Mouse (Mus musculus): ENCODE data around the gene Gm10644. TPM values are rescaled to one million over a fixed set of nuclear protein-coding genes. Genes with fewer than 3 reads are reported as not detected.

The Gm10644 gene
- polyA plus RNA-seq (2012) = not detected in 2 replicates

GRCm38 (mm10) chr8:83955106-83955957, at the start of gene Gm10644, which contains the start of gene Asf1b:
Gene Gm10644, minus strand, starts transcription at chr8:83955205.
Gene Asf1b, plus strand, starts transcription at chr8:83955507.
- Histone ChIP-seq H3K36me3 (ENCODE audit: control insufficient read depth) (peaks cover 28% of the 10 kb centered on the region), H3K4me3 (replicated peaks) (peak within 1 kb of the TSS; percentile 100), H3K27me3 (ENCODE audit: control insufficient read depth) (peaks cover 6% of the 10 kb centered on the region), H3K4me1 (ENCODE audit: control insufficient read depth) (peaks cover 33% of the 10 kb centered on the region), H3K9me3 (ENCODE audit: control insufficient read depth, low read length) (no peaks in the 10 kb centered on the region)
- no peak for TF ChIP-seq GATA1 (IDR thresholded peaks at IDR 0.05; ENCODE audit: low read length)
- no peak for TF ChIP-seq TAL1 (IDR thresholded peaks at IDR 0.05; ENCODE audit: low read length)

DNA sequence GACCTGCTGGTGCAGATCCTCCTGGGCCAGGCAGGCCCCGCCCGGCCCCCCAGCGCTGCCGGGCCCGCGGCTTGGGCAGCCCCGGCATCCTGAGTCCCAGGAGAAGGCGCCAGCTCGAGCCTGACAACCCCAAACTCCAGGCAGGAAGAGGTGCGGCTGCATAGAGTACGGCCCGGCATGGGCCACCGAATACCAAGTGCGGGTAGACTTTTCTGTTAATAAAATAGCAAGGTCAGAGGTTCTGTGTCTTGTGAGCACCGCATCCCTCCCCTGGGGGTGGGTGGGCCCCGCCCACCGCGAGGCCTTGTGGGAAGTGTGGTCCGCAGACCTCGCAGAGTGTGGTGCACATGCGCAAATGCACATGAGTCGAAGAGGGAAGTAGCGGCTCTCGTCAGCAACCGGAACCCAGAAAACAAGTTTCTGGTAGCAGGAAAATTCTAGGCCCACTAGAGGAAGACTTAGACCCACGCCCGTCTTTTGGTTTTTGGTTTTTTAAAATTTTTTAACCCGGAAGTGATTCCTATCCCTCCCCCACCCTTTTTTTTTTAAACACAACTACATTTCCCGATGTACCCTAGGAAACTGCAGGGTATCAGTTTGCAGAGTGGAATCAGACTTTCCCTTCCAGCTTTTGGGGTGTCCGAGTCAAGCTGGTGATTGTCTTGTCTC, 49.7 kb upstream of the Gm10644 start:
- H3K4me1 ChIP-seq (ENCODE audit: control insufficient read depth) = peaks cover 43% of the 10 kb centered on the region
- H3K9me3 ChIP-seq (ENCODE audit: control insufficient read depth, low read length) = peaks cover 4% of the 10 kb centered on the region; the same call in 1 of the 2 replicates
- peak overlapping the region; percentile 65 for H3K4me3 ChIP-seq (replicated peaks)
- peaks cover 48% of the 10 kb centered on the region for H3K36me3 ChIP-seq (ENCODE audit: control insufficient read depth)
- TF ChIP-seq GATA1 (IDR thresholded peaks at IDR 0.05; ENCODE audit: low read length) = no peak
- no peak for TF ChIP-seq TAL1 (IDR thresholded peaks at IDR 0.05; ENCODE audit: low read length)
- H3K27me3 ChIP-seq (ENCODE audit: control insufficient read depth) = peaks cover 12% of the 10 kb centered on the region

GRCm38 (mm10) chr8:84003612-84004246, 48.7 kb upstream of the Gm10644 start:
- Histone ChIP-seq H3K27me3 (ENCODE audit: control insufficient read depth) (peaks cover 5% of the 10 kb centered on the region), H3K4me3 (replicated peaks) (peak overlapping the region; percentile 65), H3K4me1 (ENCODE audit: control insufficient read depth) (peaks cover 53% of the 10 kb centered on the region), H3K9me3 (ENCODE audit: control insufficient read depth, low read length) (peaks cover 4% of the 10 kb centered on the region; the same call in 1 of the 2 replicates), H3K36me3 (ENCODE audit: control insufficient read depth) (peaks cover 57% of the 10 kb centered on the region)
- TF ChIP-seq TAL1 (IDR thresholded peaks at IDR 0.05; ENCODE audit: low read length) (no peak), GATA1 (IDR thresholded peaks at IDR 0.05; ENCODE audit: low read length) (no peak)

DNA sequence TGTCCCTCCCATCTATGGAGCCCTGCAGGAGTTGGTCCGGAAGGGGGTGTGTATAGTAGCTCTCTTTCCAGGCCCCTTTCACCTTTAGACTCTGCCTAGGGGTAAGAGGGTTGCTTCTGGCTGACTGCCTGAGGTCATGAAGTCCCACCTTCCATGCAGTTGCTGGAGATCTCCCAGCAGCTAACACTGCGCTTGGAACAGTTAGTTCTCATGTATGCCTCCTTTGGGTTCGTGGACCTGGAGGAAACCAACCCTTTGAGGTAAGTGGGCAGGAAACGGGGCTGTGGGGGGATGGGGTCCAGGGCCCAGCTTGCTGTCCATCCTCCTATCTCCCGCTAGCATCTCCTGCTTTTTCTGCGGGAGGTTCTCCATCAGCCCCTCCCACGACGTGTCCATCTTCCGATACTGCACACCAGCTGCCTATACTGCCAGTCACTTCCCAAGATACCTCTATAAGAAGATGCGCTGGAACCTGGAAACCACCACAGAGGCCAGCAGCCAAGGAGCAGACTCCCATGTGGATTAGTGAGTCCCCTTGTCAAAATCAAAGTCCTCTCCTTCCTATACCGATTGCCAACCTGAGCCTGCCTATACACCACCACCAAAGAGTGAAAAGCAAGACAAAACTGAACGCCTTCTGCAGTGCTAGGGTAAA, 48.1 kb upstream of the Gm10644 start:
- Histone ChIP-seq H3K9me3 (ENCODE audit: control insufficient read depth, low read length) (peaks cover 4% of the 10 kb centered on the region; the same call in 1 of the 2 replicates), H3K36me3 (ENCODE audit: control insufficient read depth) (peaks cover 61% of the 10 kb centered on the region), H3K4me3 (replicated peaks) (no peak overlapping the region), H3K27me3 (ENCODE audit: control insufficient read depth) (no peaks in the 10 kb centered on the region), H3K4me1 (ENCODE audit: control insufficient read depth) (peaks cover 58% of the 10 kb centered on the region)
- TF ChIP-seq GATA1 (IDR thresholded peaks at IDR 0.05; ENCODE audit: low read length) (no peak), TAL1 (IDR thresholded peaks at IDR 0.05; ENCODE audit: low read length) (no peak)

DNA sequence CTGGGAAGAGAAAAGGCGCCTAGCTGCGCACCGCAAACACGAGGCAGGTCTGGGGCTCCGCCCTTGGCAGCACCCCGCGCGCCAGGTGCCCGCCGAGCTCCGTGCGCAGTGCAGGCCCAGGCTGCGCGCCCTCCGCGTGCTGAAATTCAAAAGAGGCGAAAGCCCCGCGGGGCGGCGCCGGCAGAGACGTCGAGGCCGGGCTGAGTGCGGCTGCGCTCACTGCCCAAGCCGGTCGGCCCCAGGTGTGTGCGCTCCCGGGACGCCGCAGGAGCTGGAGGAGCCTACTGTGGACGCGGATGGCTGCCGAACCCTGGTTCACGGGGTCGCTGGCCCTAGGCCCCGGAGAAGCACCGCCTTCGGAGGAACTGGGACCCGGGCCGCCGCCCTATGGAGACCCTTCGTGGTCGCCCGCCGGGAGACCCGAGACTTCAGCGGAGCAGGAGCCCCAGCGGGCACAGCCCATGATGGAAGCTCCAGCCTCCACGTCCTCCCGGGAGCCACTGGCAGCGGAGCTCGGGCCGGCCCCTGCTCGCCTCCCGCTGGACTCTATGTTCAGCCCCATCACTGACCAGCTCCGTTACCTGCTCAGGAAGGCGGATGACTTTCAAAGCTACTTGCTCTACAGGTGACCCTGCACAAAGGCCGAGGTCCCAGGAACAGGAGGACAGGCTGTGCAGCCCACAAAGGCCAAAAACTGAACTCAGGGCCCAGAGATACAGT, 46.4 kb upstream of the Gm10644 start, which contains the start of gene 1700067K01Rik:
Gene 1700067K01Rik, plus strand, starts transcription at position 222 of the 720 bp plus-strand sequence.
- Histone ChIP-seq H3K36me3 (ENCODE audit: control insufficient read depth) (peaks cover 61% of the 10 kb centered on the region), H3K27me3 (ENCODE audit: control insufficient read depth) (no peaks in the 10 kb centered on the region), H3K9me3 (ENCODE audit: control insufficient read depth, low read length) (peaks cover 4% of the 10 kb centered on the region; the same call in 1 of the 2 replicates), H3K4me3 (replicated peaks) (no peak within 1 kb of the TSS), H3K4me1 (ENCODE audit: control insufficient read depth) (peaks cover 61% of the 10 kb centered on the region)
- no peak for TF ChIP-seq TAL1 (IDR thresholded peaks at IDR 0.05; ENCODE audit: low read length)
- no peak for TF ChIP-seq GATA1 (IDR thresholded peaks at IDR 0.05; ENCODE audit: low read length)

DNA sequence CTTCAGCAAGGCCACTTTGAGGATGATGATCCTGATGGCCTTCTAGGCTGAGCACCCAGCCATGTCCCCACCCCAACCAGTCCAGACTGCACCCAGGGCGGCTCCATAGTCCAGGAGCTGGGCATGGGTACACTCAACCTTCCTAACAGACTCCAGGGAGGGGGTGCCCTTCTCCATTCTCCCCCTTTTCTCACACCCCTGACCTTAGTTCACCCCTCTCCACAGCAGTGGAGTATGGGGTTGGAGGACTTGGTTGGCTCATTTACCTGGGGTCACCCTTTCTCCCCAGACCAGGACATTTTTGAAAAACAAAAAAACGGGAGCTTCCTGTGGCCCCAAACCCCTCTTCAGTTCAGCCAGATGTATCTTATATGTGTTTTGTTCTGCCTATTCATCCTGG, 44.8 kb upstream of the Gm10644 start:
- H3K4me3 ChIP-seq (replicated peaks) = peak overlapping the region; percentile 91
- TF ChIP-seq GATA1 (IDR thresholded peaks at IDR 0.05; ENCODE audit: low read length) (no peak), TAL1 (IDR thresholded peaks at IDR 0.05; ENCODE audit: low read length) (no peak)
- H3K4me1 ChIP-seq (ENCODE audit: control insufficient read depth) = peaks cover 68% of the 10 kb centered on the region
- peaks cover 69% of the 10 kb centered on the region for H3K36me3 ChIP-seq (ENCODE audit: control insufficient read depth)
- no peaks in the 10 kb centered on the region for H3K27me3 ChIP-seq (ENCODE audit: control insufficient read depth)
- peaks cover 4% of the 10 kb centered on the region; the same call in 1 of the 2 replicates for H3K9me3 ChIP-seq (ENCODE audit: control insufficient read depth, low read length)

GRCm38 (mm10) chr8:83999057-83999705, 44.2 kb upstream of the Gm10644 start:
- Histone ChIP-seq H3K36me3 (ENCODE audit: control insufficient read depth) (peaks cover 73% of the 10 kb centered on the region), H3K4me3 (replicated peaks) (peak overlapping the region; percentile 91), H3K9me3 (ENCODE audit: control insufficient read depth, low read length) (peaks cover 4% of the 10 kb centered on the region; the same call in 1 of the 2 replicates), H3K4me1 (ENCODE audit: control insufficient read depth) (peaks cover 65% of the 10 kb centered on the region), H3K27me3 (ENCODE audit: control insufficient read depth) (no peaks in the 10 kb centered on the region)
- TF ChIP-seq TAL1 (IDR thresholded peaks at IDR 0.05; ENCODE audit: low read length) (no peak), GATA1 (IDR thresholded peaks at IDR 0.05; ENCODE audit: low read length) (no peak)
